Mouse (Mus musculus) right cerebral cortex, postnatal 14 days (tissue): ENCODE results near the gene Aktip.

Experiments used
- DNase-seq: peaks from one replicate; pipeline ENCODE4 v3.0.0; 2022

Aktip gene

DNA sequence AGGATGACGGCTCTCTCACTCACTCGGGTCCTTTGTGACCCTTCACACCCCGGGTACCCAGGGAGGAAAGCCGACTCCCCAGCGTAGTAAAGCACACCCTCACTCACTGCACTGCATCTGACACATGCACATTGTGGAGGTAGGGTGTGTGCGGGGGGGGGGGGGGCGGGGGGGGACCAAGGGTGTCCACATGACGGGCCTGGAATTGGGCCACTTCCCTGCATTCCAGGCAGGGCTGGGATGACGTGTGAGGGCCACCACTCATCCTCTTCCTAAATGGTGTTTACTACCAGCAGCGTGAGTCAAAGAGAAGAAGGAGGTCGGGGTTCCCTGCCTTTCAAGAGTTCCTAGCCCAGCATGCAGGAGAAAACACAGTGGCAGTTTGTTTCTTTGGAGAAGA lies 11.6 kb downstream of the Aktip start:
- DNase-seq = no peak

DNA sequence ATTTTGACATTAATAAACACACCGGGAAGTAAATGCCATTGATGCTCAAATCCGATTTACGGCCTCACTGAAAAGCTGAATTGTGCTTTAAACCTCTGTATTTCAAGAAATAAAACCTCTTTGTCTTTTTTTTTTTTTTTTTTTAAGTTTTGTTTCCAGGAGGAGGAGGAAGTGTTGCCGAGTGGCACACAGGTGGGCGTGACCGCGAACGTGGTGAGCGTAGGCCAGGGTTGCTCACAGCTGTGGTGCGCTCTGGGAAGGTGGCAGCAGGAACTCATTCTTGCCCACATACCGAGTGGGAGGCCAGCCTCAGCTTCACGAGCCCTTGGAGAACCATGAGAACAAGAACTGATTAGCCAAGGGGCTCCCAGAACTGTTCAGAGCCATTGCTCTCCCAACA lies 13.4 kb downstream of the Aktip start:
- no peak for DNase-seq

DNA sequence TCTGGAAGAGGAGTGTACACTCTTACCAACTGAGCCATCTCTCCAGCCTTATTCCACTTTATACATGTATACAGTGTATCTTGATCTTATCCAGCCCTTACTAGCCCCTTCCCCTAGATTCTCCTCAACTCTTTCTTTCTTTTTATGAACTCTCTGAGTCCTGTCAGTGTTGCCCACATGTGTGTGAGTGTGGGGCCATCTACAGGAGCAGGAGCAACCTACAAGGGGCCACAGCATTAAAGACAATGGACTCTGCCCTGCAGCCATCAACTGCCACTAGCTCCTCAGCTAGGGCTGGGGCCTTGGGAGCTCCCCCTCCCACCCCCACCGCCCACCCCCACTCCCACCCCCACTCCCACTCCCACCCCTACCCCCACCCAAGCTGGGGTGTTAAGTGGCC lies 22.1 kb downstream of the Aktip start:
- no peak for DNase-seq

DNA sequence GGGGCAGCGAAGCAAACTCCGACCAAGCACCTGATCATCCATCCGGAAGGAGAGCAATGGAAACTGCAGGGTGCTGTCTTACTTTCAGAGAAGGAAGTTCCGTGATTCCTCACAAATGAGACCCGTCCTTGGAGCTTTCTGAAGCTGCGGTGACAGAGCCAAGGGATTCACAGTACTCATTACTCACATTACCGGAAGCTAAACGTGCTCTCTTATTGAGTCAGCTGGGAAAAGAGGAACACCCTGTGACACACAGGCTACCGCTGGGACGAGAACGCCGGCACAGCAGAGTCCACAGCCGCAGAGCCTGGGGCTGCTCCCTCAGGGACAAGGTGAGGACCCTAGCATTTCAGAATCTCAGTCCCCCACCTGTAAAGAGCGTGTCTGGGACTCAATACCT lies 23.6 kb downstream of the Aktip start:
- no peak for DNase-seq

DNA sequence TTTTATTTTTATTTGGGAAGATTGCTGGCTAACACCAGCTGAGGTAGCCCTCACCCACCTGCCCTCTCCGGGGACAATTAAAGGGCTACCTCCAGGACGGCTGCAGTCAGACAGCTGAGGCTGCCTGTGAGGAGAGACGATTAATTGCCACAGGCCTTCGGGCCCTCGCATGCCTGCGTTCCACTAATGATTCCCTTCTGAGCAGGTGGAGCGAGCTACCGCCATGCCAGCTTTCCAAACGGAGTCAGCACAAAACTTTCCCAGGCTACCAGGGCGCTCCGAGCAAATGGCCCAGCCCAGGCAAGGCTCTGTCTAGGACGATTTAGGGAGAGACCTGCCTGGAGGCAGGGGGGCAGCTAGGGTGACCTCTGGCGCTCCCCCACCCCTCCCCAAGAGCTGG lies 28.2 kb downstream of the Aktip start:
- no peak for DNase-seq

DNA sequence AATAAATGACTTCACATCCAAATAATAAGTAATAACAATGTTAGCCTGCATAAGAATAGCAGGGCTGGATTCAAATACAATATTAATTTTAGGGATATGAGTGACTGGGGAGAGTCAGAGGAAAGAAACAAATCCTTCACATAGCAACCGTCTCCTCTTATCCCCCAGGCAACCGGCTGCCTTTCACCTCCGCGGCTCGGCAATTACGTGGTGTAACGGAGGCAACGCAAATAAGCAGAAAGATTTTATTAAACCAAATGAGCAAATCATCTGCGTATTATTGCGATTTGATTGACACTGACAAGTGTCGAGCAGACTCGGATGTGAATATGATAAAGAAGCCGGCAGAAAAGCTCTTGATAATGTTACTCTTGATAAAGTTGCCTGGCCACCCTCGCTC lies 28.9 kb downstream of the Aktip start:
- peak; percentile 18 for DNase-seq

DNA sequence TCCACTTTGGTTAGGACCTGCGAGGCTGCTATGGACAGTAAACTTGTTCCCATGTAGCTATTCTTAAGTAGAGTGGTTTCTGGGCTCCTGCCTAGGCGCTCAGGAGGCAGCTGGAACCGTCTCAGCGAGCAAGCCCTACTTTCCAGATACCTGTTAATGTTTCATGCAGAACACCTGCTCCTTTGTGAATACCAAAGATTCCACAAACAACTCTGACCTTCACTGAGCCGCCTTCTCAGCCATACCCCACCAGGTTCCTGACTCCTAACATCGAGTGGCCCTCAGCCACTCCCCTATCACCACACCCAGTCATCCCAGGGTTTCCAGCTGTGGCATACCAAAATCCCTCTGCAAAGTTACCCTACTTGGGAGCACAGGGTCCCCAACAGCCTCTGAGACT lies 29.6 kb downstream of the Aktip start:
- DNase-seq = no peak

DNA sequence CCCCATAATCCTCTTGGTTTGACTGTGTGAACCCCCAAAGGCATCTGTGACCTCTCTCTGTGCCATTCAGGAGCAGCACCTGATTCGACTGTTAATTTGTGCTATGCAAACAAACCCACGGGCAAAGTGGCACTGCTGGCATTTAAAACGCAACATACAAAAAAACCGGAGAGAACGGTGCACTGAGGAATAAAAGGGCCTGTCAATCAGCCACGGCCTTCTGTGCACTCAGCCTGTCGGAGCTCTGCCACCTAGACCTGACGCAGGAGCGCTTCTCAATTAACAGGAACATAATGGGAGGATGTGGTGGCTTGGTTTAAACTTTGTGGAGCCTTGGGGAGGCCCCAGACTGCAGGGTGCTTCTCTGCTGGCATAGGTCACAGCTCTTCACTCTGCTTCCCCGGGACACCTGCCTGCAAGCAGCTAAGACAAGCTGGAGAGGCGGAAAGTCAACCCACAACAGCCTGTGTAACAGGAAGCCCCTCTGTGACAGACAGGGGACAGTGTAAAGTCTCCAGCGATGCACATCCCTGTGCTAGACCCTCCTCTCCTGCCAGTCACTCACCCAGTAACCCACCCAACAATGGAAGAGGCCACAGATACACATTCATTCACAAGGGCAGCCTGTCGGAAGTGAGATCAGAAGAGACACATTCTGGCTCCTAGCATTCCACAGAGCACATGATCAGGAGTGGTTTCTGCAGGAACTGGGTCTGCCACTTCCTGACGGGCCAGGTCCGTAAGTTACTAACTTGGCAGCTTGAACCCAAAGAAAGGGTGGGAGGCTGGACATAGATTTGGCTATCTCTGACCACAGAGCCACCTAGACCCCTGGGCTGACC lies 39.6 kb downstream of the Aktip start:
- DNase-seq = no peak

DNA sequence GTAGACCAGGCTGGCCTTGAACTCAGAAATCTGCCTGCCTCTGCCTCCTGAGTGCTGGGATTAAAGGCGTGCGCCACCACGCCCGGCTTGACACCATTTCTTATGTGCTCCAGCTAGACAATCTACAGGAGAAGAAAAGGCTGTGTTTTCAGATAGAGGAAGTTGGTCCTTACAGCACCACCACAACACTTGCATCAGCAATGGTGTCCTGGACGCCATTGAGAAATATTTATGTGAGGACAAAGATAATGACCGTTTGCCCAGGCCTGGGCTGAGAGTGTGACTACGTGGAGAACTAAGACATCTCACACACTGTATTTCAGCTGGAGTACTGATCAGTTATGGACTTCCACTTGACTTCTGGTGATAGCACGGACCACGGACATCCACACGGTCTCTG lies 41.2 kb downstream of the Aktip start:
- no peak for DNase-seq

DNA sequence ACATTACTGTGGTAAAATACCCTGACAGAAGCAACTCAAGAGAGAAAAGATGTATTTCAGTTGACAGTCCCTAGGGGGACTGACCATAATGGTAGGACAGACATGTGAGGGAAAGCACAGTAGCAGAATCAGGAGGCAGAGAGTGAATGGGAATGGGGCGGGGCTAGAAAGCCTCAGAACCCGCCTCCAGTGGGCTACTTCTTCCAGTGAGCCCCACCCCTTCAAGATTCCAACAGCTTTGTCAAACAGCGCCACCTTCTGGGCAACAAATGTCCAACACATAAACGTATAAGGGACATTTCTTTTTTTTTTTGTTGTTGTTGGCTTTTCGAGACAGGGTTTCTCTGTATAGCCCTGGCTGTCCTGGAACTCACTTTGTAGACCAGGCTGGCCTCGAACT lies 45.2 kb downstream of the Aktip start:
- DNase-seq = peak; percentile 18

DNA sequence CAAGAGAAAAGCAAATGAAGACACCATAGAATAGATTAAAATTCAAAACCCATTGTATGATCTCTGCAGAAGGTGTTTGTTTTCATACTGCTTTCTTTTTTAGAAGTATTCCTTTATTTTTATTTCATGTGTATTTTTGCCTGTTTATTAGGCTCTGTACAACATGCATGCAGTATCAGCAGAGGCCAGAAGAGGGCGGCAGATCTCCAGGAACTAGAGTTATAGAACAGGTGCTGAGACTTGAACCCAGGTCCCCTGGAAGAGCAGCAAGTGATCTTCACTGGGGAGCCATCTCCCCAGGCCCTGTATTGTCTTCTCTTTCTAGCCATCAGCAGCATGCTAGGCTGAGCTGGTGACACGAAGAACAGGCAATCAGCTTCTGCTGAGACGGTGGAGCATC lies 45.9 kb downstream of the Aktip start:
- no peak for DNase-seq

DNA sequence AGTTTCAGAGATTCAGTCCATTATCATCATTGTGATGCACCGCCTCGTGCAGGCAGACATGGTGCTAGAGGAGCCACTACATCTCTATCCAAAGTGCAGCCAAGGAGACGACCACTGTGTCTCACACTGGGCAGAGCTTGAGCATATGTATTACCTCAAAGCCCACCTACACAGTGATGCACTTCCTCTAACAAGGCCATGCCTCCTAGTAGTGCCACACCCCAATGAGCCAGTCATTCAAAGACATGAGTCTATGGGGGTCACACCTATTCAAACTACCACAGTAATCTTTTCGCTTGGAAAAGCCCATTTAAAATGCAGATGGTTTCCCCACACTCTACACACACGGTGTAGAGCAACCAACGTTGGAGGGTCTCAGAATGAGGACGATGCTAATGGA lies 48.2 kb downstream of the Aktip start:
- no peak for DNase-seq

DNA sequence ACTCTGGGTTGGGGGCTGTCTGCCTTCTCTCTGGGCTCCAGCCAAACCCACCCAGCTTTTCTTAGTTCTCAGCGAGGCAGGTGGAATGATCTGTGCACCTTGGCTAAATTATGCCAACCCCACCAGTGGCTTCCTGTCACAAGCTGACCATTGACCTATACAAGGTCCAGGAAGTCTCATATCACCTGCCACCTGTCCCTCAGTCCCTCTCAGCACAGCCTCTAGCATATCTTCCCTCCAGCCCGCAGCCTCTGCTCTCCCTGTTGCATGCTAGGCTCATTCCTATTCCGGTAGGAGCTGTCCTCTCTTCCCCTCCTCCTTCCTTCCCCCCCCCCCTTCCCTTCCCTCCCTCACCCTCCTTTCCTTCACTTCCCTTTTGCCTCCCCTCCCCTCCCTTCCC lies 50.5 kb downstream of the Aktip start:
- no peak for DNase-seq

DNA sequence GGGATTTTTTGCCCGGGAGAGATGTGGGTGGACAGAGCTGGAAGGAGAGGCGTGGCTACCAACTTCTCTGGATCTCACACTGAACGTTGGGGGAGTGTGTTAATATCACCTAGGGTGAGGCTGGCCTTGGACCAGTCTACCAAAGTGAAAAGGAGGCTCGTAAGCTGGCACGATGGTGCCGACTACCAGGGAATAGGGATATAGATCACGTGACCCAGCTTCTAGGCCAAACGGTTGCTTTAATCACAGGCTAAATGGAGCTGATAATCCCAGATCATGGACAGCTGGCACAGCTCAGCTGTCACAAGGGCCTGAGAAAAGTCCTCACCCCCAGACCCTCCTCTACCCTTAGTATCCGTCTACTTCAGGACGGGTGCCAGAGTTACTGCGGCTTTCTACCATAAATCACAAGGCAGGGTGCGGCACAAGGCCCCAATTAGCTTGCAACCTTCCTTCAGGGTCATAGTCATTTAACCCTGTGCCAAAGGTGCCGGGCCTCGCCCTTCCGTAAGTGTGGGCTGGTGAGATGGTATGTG lies 51.1 kb downstream of the Aktip start:
- no peak for DNase-seq

DNA sequence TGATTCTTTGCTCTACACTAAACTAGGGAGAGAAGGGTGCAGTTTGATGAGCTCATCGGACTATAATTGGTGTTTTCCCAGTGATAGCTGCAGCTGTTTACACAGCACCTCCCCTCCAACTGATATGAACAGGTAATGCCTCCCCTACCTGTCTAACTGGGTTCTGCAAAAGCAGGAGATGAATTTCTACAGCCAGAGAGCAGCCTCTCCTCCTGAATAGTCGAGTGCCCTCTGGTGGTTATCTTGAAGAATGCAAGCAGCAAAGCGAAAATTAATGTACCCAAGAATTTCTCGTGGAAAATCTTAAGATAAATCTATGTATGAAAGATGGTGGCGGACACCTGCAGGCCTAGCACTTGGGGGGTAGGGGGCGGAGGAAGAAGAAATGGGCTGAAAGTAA lies 52.1 kb downstream of the Aktip start:
- DNase-seq = no peak

DNA sequence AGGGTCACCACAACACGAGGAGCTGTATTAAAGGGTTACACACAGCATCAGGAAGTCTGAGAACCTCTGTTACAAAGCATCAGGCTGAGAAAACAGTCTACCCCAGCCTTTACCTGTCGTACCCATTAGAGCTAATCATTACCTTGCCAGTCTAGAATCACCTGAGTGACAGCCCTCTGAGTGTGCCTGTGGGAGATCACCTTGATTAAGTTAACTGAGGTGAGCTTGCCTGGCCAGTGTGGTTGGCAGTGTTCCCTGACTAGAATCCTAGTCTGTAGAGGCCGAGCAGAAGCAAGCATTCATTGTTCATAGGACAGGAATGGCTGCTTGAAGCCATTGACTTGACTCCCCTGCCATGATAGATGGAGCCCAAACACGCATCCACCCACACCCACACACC lies 58.9 kb downstream of the Aktip start:
- DNase-seq = no peak

DNA sequence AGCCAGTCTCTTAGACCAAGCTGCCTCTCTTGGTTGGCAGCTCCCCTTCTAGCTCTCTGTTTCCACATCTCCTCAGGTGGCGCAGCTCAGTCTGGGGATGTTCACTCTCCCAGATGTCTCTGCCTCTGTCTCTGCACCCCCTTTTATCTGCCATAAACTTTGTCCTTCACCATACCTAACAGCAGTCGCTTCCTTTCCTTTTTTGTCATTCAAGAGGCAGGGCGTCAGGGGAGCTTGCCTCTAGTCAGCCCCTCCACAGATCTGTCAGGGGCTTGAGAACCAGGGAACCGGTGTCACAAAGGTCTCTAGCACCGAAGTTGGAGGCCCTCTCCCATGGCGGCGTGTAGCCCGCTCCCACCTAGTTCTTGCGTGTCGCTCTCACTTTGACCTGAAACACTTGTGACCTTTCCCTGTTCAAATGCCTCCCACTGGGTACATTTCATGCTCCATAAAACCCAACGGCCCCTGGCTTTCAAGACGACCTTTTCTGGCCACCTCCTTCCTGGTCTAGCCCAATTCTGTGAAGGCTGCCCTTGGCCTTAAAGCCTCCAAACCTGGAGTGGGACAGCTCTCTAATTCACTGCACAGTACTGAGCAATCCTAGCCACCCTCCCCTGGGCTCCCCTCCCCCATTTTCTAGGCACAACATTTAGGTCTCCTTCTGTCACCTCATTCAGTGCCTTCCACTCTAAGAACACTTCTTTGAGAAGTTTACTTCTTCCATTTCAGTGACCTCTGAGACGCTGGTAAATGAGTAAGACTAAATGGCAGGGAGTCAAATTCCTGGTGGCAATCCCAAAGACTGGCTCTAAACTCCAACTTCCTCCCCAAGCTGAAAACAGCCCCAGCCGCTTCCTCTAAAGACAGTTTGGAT lies 64.2 kb downstream of the Aktip start:
- no peak for DNase-seq

DNA sequence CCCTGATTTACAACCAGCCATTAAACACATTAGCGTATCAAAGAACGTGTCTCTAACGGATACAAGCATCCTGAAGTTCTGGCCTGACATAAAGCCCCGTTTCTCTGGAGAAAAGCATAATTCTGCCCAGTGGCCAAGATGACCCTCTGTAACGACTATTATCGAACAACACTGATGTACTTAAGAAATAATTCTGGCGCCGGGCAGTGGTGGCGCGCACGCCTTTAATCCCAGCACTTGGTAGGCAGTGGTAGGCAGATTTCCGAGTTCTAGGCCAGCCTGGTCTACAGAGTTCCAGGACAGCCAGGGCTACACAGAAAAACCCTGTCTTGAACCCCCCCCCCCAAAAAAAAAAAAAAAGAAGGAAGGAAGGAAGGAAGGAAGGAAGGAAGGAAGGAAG lies 65.1 kb downstream of the Aktip start:
- no peak for DNase-seq

DNA sequence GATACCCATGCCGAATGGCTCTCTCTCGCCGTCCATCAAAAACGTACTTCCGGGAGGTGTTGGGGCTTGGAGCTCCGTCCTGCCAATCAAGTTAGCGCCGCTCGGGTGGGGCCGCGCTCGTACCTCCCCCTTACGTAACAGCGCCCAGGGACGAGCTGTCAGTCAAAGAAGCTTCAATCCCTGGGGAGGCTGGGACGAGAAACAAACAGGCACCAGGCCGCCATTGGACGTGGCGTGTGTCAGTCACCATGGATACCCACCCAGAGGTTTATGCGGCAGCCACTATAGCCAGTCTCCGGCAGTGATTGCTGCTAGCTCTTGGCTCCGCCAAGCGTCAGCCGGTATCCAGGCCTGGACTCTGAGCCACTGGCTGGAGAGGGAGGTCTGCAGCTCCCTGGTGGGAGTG lies 65.7 kb downstream of the Aktip start:
- peak; percentile 99 for DNase-seq

DNA sequence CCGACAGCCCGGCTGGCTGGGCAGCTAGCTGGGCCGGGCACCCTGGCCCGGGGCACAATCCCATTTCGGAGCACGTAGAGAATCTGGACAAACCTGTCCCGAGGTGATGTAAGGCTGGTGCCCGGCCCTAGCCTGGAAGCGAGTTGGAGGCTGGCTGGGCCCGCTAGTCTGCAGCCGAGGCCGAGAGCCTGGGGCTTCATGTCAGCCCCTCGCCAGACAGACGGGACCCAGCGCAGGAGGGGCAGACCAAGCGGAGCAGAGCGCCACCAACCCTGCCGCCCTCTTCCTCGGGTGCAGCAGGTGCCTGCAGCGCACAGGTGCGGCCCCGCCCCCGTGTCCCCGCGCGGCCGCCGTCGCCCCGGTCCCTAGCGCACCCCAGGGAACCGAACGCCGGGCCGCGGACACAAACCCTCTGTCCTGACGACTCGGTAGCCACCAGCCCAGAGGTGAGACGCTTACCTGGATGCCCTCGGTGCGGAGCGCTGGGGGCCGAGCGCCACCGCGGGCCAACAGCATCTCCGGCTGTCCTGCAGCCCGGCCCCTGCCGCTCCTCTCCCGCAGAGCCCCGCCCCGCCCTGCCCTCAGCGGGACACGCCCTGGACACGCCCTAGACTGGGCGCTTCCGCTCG lies 66.2 kb downstream of the Aktip start:
- no peak for DNase-seq

DNA sequence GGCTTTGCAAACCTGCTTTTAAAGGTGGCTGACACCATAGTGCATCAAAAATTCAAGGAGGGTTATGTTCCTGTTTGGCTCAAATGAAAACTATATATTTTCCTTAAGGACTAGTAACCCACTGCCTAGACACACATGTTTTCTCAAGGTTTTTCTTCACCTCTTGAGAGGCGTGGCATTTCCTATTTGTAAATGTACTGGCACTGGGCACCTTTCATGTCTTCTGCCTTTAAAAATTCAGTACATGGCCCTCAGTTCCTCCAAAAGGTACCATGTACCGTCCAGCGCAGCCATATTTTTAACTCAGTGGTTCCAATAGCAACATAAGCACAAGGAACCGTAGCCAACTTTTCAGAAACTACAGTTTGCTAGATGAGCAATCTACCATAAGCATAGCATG lies 67.0 kb downstream of the Aktip start:
- no peak for DNase-seq

DNA sequence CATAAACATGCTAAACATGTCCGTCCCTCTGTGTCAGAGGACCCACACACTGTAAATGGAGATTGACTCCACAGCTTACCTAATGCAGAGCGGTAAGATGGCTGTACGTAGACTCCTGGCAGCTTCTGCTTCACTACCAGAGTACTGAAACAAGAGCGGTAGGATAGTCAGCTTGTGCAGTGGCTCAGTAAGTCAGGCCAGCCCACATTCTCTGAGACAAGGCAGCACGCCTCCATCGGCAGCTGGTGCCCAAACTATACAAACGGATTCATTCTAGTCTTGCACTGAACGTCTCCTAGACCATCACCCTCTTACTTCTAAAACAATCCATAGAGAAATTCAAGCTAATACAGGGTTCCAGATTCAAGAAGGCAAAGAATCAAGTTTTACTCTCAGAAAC lies 73.0 kb downstream of the Aktip start:
- DNase-seq = peak; percentile 20

DNA sequence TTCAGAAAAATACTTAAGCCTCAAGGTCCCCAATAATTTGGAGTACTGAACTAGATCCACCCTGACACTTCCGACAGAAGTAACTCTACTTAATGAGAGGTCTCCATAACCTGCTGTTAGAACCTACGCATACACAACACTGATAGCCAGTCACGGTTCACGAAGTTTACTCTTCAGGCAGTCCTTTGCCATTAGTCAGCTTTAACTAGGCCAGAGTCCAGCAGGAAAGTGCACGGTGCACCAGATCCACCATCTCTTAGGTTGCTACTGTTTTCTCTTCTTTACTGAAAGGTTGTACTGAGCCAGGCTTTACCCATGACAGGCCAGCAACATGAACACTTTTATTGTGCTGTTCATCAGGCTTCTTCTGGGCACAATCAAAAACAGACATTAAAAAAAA lies 75.5 kb downstream of the Aktip start:
- DNase-seq = no peak

DNA sequence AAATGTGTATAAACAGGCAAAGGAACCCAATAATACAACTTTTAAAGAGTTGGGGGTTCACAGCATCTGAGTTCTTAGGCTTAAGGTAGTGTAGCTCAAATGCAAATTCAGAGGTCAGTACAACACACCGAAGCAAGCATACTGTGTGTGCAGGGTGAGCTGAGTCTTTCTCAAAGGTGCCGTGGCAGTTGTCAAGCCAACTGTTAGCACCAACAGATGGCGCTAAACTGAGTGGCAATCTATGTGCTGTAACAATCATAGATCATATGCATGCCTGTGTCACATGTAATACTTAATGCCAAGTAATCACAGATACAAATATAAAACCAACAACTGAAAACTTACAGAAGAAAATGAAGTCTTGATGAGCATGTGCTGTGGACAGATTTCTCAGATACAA lies 81.6 kb downstream of the Aktip start:
- DNase-seq = no peak
